ENCODE assay signal across 10 mouse cellular contexts in genomic region chr10:95557337-95557828, GRCm38 (mm10). TPM values are rescaled to one million over a fixed set of nuclear protein-coding genes. Genes with fewer than 3 reads are reported as not detected.
DNase-seq lines count a peak whose midpoint lies in the region; ATAC-seq lines count a peak whose summit lies in the region.
"Had no signal": no experiment of that assay in that cellular context is flagged by ENCODE, and none has a peak within 500 bp of the region (broad histone marks: within the 10 kb centered on the region; RNA-seq: fewer than 3 reads in every experiment).

No protein-coding gene starts in this region.

- H3K4me3 ChIP-seq in forebrain, embryonic 13.5 days, result no peak overlapping the region
- H3K4me3 ChIP-seq in forebrain, embryonic 15.5 days, result no peak overlapping the region
- no peak overlapping the region for H3K4me3 ChIP-seq in neural tube, embryonic 11.5 days (ENCODE audit: low read depth, low read length)
- no peak overlapping the region for H3K4me3 ChIP-seq in neural tube, embryonic 15.5 days (replicated peaks)
- H3K4me3 ChIP-seq in intestine, embryonic 15.5 days (replicated peaks), result no peak overlapping the region
- H3K4me3 ChIP-seq: hindbrain, embryonic 15.5 days; myocyte had no signal

- 86% methylated on average over 5 of the region's 5 CpGs for WGBS in forebrain, embryonic 13.5 days
- 87% methylated on average over 5 of the region's 5 CpGs for WGBS in forebrain, embryonic 15.5 days
- 86% methylated on average over 5 of the region's 5 CpGs for WGBS in neural tube, embryonic 11.5 days
- WGBS in neural tube, embryonic 15.5 days, result 88% methylated on average over 5 of the region's 5 CpGs
- 86% methylated on average over 5 of the region's 5 CpGs for WGBS in intestine, embryonic 15.5 days

- no peaks in the 10 kb centered on the region for H3K9me3 ChIP-seq in forebrain, embryonic 13.5 days (replicated peaks)
- no peaks in the 10 kb centered on the region for H3K9me3 ChIP-seq in forebrain, embryonic 15.5 days
- no peaks in the 10 kb centered on the region for H3K9me3 ChIP-seq in neural tube, embryonic 11.5 days (ENCODE audit: control insufficient read depth, low read length)
- no peaks in the 10 kb centered on the region for H3K9me3 ChIP-seq in neural tube, embryonic 15.5 days (replicated peaks)
- H3K9me3 ChIP-seq in intestine, embryonic 15.5 days, result no peaks in the 10 kb centered on the region
- H3K9me3 ChIP-seq: hindbrain, embryonic 15.5 days had no signal

- no peak overlapping the region for H3K9ac ChIP-seq in forebrain, embryonic 13.5 days
- H3K9ac ChIP-seq in forebrain, embryonic 15.5 days (replicated peaks), result no peak overlapping the region
- no peak overlapping the region for H3K9ac ChIP-seq in neural tube, embryonic 11.5 days (ENCODE audit: low read length)
- H3K9ac ChIP-seq in neural tube, embryonic 15.5 days (replicated peaks), result no peak overlapping the region
- no peak overlapping the region for H3K9ac ChIP-seq in intestine, embryonic 15.5 days
- H3K9ac ChIP-seq: hindbrain, embryonic 15.5 days had no signal

- peak; percentile 28 for DNase-seq in neural tube, embryonic 11.5 days (ENCODE audit: low spot score)
- peak; percentile 37 for DNase-seq in thymus, postnatal 25 days
- DNase-seq in cerebellum, adult 9-11 months, result no peak
- DNase-seq in heart, postnatal 10 days, result no peak

- no peaks in the 10 kb centered on the region for H3K27me3 ChIP-seq in forebrain, embryonic 13.5 days
- no peaks in the 10 kb centered on the region for H3K27me3 ChIP-seq in forebrain, embryonic 15.5 days
- H3K27me3 ChIP-seq in neural tube, embryonic 11.5 days (ENCODE audit: control insufficient read depth, insufficient read depth, low read length), result no peaks in the 10 kb centered on the region
- H3K27me3 ChIP-seq in neural tube, embryonic 15.5 days (replicated peaks), result no peaks in the 10 kb centered on the region
- no peaks in the 10 kb centered on the region for H3K27me3 ChIP-seq in intestine, embryonic 15.5 days (replicated peaks)
- H3K27me3 ChIP-seq: hindbrain, embryonic 15.5 days had no signal

- peaks cover 30% of the 10 kb centered on the region for H3K4me1 ChIP-seq in forebrain, embryonic 13.5 days
- H3K4me1 ChIP-seq in forebrain, embryonic 15.5 days, result peaks cover 28% of the 10 kb centered on the region
- peaks cover 6% of the 10 kb centered on the region; the same call in 1 of the 2 replicates for H3K4me1 ChIP-seq in neural tube, embryonic 11.5 days (ENCODE audit: control insufficient read depth, insufficient read depth, low read length)
- H3K4me1 ChIP-seq in neural tube, embryonic 15.5 days, result peaks cover 33% of the 10 kb centered on the region
- H3K4me1 ChIP-seq in intestine, embryonic 15.5 days (replicated peaks), result peaks cover 15% of the 10 kb centered on the region

- no peak overlapping the region for H3K27ac ChIP-seq in forebrain, embryonic 13.5 days
- H3K27ac ChIP-seq in forebrain, embryonic 15.5 days (replicated peaks), result no peak overlapping the region
- H3K27ac ChIP-seq in neural tube, embryonic 11.5 days (ENCODE audit: low read depth, low read length), result no peak overlapping the region
- H3K27ac ChIP-seq in neural tube, embryonic 15.5 days (replicated peaks), result no peak overlapping the region
- H3K27ac ChIP-seq in intestine, embryonic 15.5 days, result no peak overlapping the region
- H3K27ac ChIP-seq: hindbrain, embryonic 15.5 days had no signal

- ATAC-seq in forebrain, embryonic 13.5 days, result peak; percentile 55
- no peak for ATAC-seq in forebrain, embryonic 15.5 days (replicated peaks)
- peak; percentile 31; the same call in 1 of the 2 replicates for ATAC-seq in neural tube, embryonic 11.5 days (ENCODE audit: insufficient read depth, low FRiP score, low TSS enrichment)
- ATAC-seq in neural tube, embryonic 15.5 days (ENCODE audit: low FRiP score), result no peak
- 0 out of 2 replicates have a peak, but pooled peaks have one; percentile 12 for ATAC-seq in intestine, embryonic 15.5 days

- no peak overlapping the region for H3K4me2 ChIP-seq in forebrain, embryonic 13.5 days
- no peak overlapping the region for H3K4me2 ChIP-seq in forebrain, embryonic 15.5 days (replicated peaks)
- H3K4me2 ChIP-seq in neural tube, embryonic 11.5 days (ENCODE audit: low read depth), result no peak overlapping the region
- no peak overlapping the region for H3K4me2 ChIP-seq in neural tube, embryonic 15.5 days
- H3K4me2 ChIP-seq in intestine, embryonic 15.5 days (replicated peaks), result no peak overlapping the region
- H3K4me2 ChIP-seq: hindbrain, embryonic 15.5 days had no signal

- H3K36me3 ChIP-seq in forebrain, embryonic 13.5 days (ENCODE audit: poor library complexity, severe bottlenecking), result peaks cover 5% of the 10 kb centered on the region; the same call in 1 of the 2 replicates
- no peaks in the 10 kb centered on the region for H3K36me3 ChIP-seq in forebrain, embryonic 15.5 days
- no peaks in the 10 kb centered on the region for H3K36me3 ChIP-seq in neural tube, embryonic 11.5 days (ENCODE audit: control insufficient read depth, insufficient read depth, low read length)
- H3K36me3 ChIP-seq in neural tube, embryonic 15.5 days, result 0 out of 2 replicates have a peak, but pooled peaks cover 3% of the 10 kb centered on the region
- H3K36me3 ChIP-seq in intestine, embryonic 15.5 days, result no peaks in the 10 kb centered on the region

- intact Hi-C loops in heart, postnatal 10 days (cut with DNase I), result no loop called here

RNA-seq across cellular contexts. Expression of gene Nudt4, which starts 6.6 kb away (rescaled TPM):
- 76.6 and 76.7 TPM in 2 replicates for polyA plus RNA-seq in forebrain, embryonic 13.5 days (2015; fragmentation: Nextera tagmentation; extraction: Ambion mirVana)
- 74.7 and 79.2 TPM in 2 replicates for polyA plus RNA-seq in forebrain, embryonic 15.5 days (2015; fragmentation: Nextera tagmentation; extraction: Ambion mirVana)
- polyA plus RNA-seq in neural tube, embryonic 11.5 days (2014; fragmentation: Nextera tagmentation; extraction: Ambion mirVana), result 139 TPM in 2 replicates
- 73.5 and 75.5 TPM in 2 replicates for polyA plus RNA-seq in neural tube, embryonic 15.5 days (2015; fragmentation: Nextera tagmentation; extraction: Ambion mirVana)
- polyA plus RNA-seq in intestine, embryonic 15.5 days (2015; fragmentation: Nextera tagmentation; extraction: Ambion mirVana), result 59.6 and 62.7 TPM in 2 replicates
- total RNA-seq in heart, postnatal 10 days (2021), result 100 to 1,000 TPM; 215 to 280 TPM

RNA-seq across cellular contexts. Expression of gene Ube2n, which starts 42.4 kb away (rescaled TPM):
- 482 and 484 TPM in 2 replicates for polyA plus RNA-seq in forebrain, embryonic 13.5 days (2015; fragmentation: Nextera tagmentation; extraction: Ambion mirVana)
- polyA plus RNA-seq in forebrain, embryonic 15.5 days (2015; fragmentation: Nextera tagmentation; extraction: Ambion mirVana), result 394 and 412 TPM in 2 replicates
- 462 and 477 TPM in 2 replicates for polyA plus RNA-seq in neural tube, embryonic 11.5 days (2014; fragmentation: Nextera tagmentation; extraction: Ambion mirVana)
- polyA plus RNA-seq in neural tube, embryonic 15.5 days (2015; fragmentation: Nextera tagmentation; extraction: Ambion mirVana), result 358 and 359 TPM in 2 replicates
- polyA plus RNA-seq in intestine, embryonic 15.5 days (2015; fragmentation: Nextera tagmentation; extraction: Ambion mirVana), result 299 and 308 TPM in 2 replicates
- 100 to 1,000 TPM; 118 to 134 TPM for total RNA-seq in heart, postnatal 10 days (2021)

RNA-seq across cellular contexts. Expression of gene Mrpl42, which starts 55.6 kb away (rescaled TPM):
- 303 and 331 TPM in 2 replicates for polyA plus RNA-seq in forebrain, embryonic 13.5 days (2015; fragmentation: Nextera tagmentation; extraction: Ambion mirVana)
- 232 and 246 TPM in 2 replicates for polyA plus RNA-seq in forebrain, embryonic 15.5 days (2015; fragmentation: Nextera tagmentation; extraction: Ambion mirVana)
- polyA plus RNA-seq in neural tube, embryonic 11.5 days (2014; fragmentation: Nextera tagmentation; extraction: Ambion mirVana), result 295 and 300 TPM in 2 replicates
- polyA plus RNA-seq in neural tube, embryonic 15.5 days (2015; fragmentation: Nextera tagmentation; extraction: Ambion mirVana), result 286 and 296 TPM in 2 replicates
- polyA plus RNA-seq in intestine, embryonic 15.5 days (2015; fragmentation: Nextera tagmentation; extraction: Ambion mirVana), result 386 and 401 TPM in 2 replicates
- 100 to 1,000 TPM; 308 to 331 TPM for total RNA-seq in heart, postnatal 10 days (2021)

Comparison
In these comparisons a context has a peak if more than half of its experiments do, and no peak if none do; other contexts are left out.
1. ATAC-seq: peak in forebrain, embryonic 13.5 days (single experiment), neural tube, embryonic 11.5 days (single experiment) and intestine, embryonic 15.5 days (single experiment); none in forebrain, embryonic 15.5 days (single experiment) and neural tube, embryonic 15.5 days (single experiment).
2. DNase-seq: peak in neural tube, embryonic 11.5 days (single experiment) and thymus, postnatal 25 days (single experiment); none in cerebellum, adult 9-11 months (single experiment) and heart, postnatal 10 days (0 of 2).